Mouse (Mus musculus): ENCODE data around the gene Polr1c. TPM values are rescaled to one million over a fixed set of nuclear protein-coding genes. Genes with fewer than 3 reads are reported as not detected.

Polr1c gene
- polyA plus RNA-seq, 1 experiment = 125 TPM

DNA sequence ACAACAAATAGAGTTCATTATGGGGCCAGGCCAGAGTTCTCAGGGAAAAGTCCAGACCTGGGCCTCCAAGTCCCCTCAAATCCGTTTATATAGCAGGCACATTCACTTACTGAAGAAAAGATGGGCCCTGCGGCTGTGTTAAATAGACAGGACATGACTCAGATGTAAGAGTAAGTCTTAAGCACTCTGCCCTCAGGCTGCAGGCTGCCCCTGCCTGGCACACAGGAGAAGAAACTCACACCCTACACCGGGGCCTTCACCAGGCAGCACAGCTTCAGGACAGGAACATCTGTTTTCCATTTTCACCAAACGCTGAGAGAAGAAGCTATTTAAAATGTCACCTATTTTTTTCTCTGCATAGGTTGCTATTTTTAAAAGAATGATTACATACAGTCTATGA lies 29.7 kb upstream of the Polr1c start:
- TF ChIP-seq CTCF (IDR thresholded peaks at IDR 0.05; ENCODE audit: control insufficient read depth, insufficient read depth, insufficient read length) (no peak), MAX (IDR thresholded peaks at IDR 0.05) (peak; percentile 53)
- peak overlapping the region; percentile 62 for H3ac ChIP-seq (ENCODE audit: control insufficient read depth, insufficient read length, low read depth)
- H3K79me2 ChIP-seq (ENCODE audit: control insufficient read depth, insufficient read depth) = peaks cover 83% of the 10 kb centered on the region
- no peak overlapping the region for H3K4me3 ChIP-seq (ENCODE audit: insufficient read depth, poor library complexity, severe bottlenecking)
- peaks cover 66% of the 10 kb centered on the region for H3K79me3 ChIP-seq (ENCODE audit: low read depth)
- H3K27me3 ChIP-seq (ENCODE audit: control insufficient read depth, insufficient read depth, insufficient read length) = no peaks in the 10 kb centered on the region
- peaks cover 45% of the 10 kb centered on the region for H3K36me3 ChIP-seq (ENCODE audit: control insufficient read depth, insufficient read depth)

DNA sequence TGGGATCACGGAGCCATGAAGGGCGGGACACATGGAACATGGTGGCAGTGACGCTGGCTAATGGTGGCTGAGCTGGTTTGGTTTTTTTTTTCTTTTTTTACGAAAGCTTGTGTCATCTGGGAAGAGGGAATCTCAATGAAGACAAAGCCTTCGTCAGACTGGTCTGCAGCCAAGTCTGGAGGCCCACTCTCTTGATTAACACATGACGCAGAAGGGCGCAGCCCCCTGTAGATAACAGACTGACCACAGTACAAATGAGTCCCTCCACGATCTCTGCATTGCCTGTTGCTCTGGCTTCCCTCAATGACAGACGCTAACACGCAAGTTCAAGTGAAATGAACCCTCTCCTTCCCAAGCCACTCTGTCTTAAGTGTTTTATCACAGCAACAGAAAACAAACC lies 27.7 kb upstream of the Polr1c start:
- H3K27me3 ChIP-seq (ENCODE audit: control insufficient read depth, insufficient read depth, insufficient read length) = no peaks in the 10 kb centered on the region
- peaks cover 53% of the 10 kb centered on the region for H3K36me3 ChIP-seq (ENCODE audit: control insufficient read depth, insufficient read depth)
- H3ac ChIP-seq (ENCODE audit: control insufficient read depth, insufficient read length, low read depth) = no peak overlapping the region
- peaks cover 83% of the 10 kb centered on the region for H3K79me2 ChIP-seq (ENCODE audit: control insufficient read depth, insufficient read depth)
- peaks cover 65% of the 10 kb centered on the region for H3K79me3 ChIP-seq (ENCODE audit: low read depth)
- TF ChIP-seq FOSL1 (IDR thresholded peaks at IDR 0.05; ENCODE audit: insufficient read depth, low read length, poor library complexity, severe bottlenecking) (no peak), CEBPB (IDR thresholded peaks at IDR 0.05; ENCODE audit: low read depth) (no peak), MYOG (IDR thresholded peaks at IDR 0.05; ENCODE audit: control insufficient read depth, extremely low read depth, insufficient read length) (no peak), MYOD1 (IDR thresholded peaks at IDR 0.05; ENCODE audit: control insufficient read depth, insufficient read length, low read depth) (no peak), CTCF (IDR thresholded peaks at IDR 0.05; ENCODE audit: control insufficient read depth, insufficient read depth, insufficient read length) (no peak), MAX (IDR thresholded peaks at IDR 0.05) (no peak), USF1 (IDR thresholded peaks at IDR 0.05; ENCODE audit: low read depth) (peak; percentile 7)
- no peak overlapping the region for H3K4me3 ChIP-seq (ENCODE audit: insufficient read depth, poor library complexity, severe bottlenecking)

DNA sequence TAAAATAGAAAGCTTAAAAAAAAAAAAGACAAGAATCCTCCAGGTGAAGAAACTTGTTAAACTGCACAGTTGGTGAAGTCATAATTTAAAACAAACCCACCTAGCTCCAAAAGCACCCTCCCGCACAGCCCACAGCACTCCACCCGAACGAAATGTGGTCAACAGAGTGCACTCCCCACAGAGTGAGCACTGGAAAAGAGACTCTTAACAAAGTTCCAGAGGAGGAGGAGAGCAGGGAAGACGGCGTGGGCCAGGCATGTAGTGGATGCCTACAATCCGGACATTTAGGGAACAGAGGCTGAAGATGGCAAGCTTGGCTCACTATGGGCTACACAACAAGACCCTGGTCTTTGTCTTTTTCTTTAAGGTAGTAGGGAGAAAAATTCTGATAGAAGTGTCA lies 27.2 kb upstream of the Polr1c start:
- peaks cover 53% of the 10 kb centered on the region for H3K36me3 ChIP-seq (ENCODE audit: control insufficient read depth, insufficient read depth)
- no peak overlapping the region for H3K4me3 ChIP-seq (ENCODE audit: insufficient read depth, poor library complexity, severe bottlenecking)
- H3K27me3 ChIP-seq (ENCODE audit: control insufficient read depth, insufficient read depth, insufficient read length) = no peaks in the 10 kb centered on the region
- peaks cover 83% of the 10 kb centered on the region for H3K79me2 ChIP-seq (ENCODE audit: control insufficient read depth, insufficient read depth)
- H3ac ChIP-seq (ENCODE audit: control insufficient read depth, insufficient read length, low read depth) = peak overlapping the region; percentile 31
- TF ChIP-seq FOSL1 (IDR thresholded peaks at IDR 0.05; ENCODE audit: insufficient read depth, low read length, poor library complexity, severe bottlenecking) = no peak
- peaks cover 64% of the 10 kb centered on the region for H3K79me3 ChIP-seq (ENCODE audit: low read depth)

DNA sequence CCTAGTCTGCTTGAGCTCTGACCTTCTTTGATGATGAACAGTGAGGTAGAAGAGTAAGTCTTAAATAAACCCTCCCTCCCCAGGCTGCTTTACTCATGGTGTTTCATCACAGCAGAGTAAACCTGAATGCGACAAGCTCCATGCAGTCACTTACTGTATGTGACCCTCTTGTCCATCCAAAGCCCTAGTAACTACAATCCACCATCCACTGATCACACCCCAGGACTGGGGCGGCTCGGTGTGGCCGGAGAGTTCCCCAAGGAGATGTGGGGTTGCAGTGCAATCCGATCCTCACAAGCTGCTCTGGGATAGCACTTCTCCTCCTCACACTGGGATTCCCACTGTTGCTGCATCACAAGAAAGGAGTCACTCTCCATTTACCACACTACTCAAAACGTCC lies 26.6 kb upstream of the Polr1c start:
- H3K36me3 ChIP-seq (ENCODE audit: control insufficient read depth, insufficient read depth) = peaks cover 48% of the 10 kb centered on the region

DNA sequence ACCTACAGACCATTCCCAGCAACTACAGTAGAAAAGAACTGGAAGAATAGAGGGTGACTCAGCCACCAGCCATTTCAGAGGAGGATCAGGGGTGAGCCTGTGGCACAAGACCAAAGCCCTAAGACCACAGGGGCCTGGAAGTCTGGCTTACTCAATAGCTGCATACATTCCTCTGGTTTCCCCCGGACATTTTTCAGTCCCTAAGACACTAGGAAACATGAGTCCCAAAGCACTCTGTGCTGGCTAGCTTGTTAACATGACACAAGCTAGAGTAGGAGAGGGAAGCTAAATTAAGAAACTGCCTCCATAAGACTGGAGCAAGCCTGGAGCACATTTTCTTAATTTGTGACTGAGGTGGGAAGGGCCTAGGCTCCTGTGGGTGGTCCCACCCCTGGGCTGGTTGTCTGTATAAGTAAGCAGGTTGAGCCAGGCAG lies 26.0 kb upstream of the Polr1c start:
- Histone ChIP-seq H3K79me2 (ENCODE audit: control insufficient read depth, insufficient read depth) (peaks cover 83% of the 10 kb centered on the region), H3K27me3 (ENCODE audit: control insufficient read depth, insufficient read depth, insufficient read length) (no peaks in the 10 kb centered on the region), H3K79me3 (ENCODE audit: low read depth) (peaks cover 61% of the 10 kb centered on the region), H3K36me3 (ENCODE audit: control insufficient read depth, insufficient read depth) (peaks cover 45% of the 10 kb centered on the region), H3K4me3 (ENCODE audit: insufficient read depth, poor library complexity, severe bottlenecking) (no peak overlapping the region), H3ac (ENCODE audit: control insufficient read depth, insufficient read length, low read depth) (no peak overlapping the region)
- TF ChIP-seq CTCF (IDR thresholded peaks at IDR 0.05; ENCODE audit: control insufficient read depth, insufficient read depth, insufficient read length) (no peak), MYOG (IDR thresholded peaks at IDR 0.05; ENCODE audit: control insufficient read depth, extremely low read depth, insufficient read length) (no peak), MYOD1 (IDR thresholded peaks at IDR 0.05; ENCODE audit: control insufficient read depth, insufficient read length, low read depth) (no peak), MAX (IDR thresholded peaks at IDR 0.05) (peak; percentile 11), USF1 (IDR thresholded peaks at IDR 0.05; ENCODE audit: low read depth) (no peak), FOSL1 (IDR thresholded peaks at IDR 0.05; ENCODE audit: insufficient read depth, low read length, poor library complexity, severe bottlenecking) (peak; percentile 82), CEBPB (IDR thresholded peaks at IDR 0.05; ENCODE audit: low read depth) (peak; percentile 90)

More for the DNA sequence above, 26.6 kb upstream of the Polr1c start:
- peak overlapping the region; percentile 36 for H3ac ChIP-seq (ENCODE audit: control insufficient read depth, insufficient read length, low read depth)
- no peaks in the 10 kb centered on the region for H3K27me3 ChIP-seq (ENCODE audit: control insufficient read depth, insufficient read depth, insufficient read length)
- TF ChIP-seq MAX (IDR thresholded peaks at IDR 0.05) = no peak
- TF ChIP-seq CEBPB (IDR thresholded peaks at IDR 0.05; ENCODE audit: low read depth) = no peak
- TF ChIP-seq FOSL1 (IDR thresholded peaks at IDR 0.05; ENCODE audit: insufficient read depth, low read length, poor library complexity, severe bottlenecking) = no peak
- no peak for TF ChIP-seq MYOG (IDR thresholded peaks at IDR 0.05; ENCODE audit: control insufficient read depth, extremely low read depth, insufficient read length)
- no peak for TF ChIP-seq USF1 (IDR thresholded peaks at IDR 0.05; ENCODE audit: low read depth)
- no peak for TF ChIP-seq MYOD1 (IDR thresholded peaks at IDR 0.05; ENCODE audit: control insufficient read depth, insufficient read length, low read depth)
- TF ChIP-seq CTCF (IDR thresholded peaks at IDR 0.05; ENCODE audit: control insufficient read depth, insufficient read depth, insufficient read length) = no peak
- H3K79me3 ChIP-seq (ENCODE audit: low read depth) = peaks cover 61% of the 10 kb centered on the region
- H3K4me3 ChIP-seq (ENCODE audit: insufficient read depth, poor library complexity, severe bottlenecking) = no peak overlapping the region
- H3K79me2 ChIP-seq (ENCODE audit: control insufficient read depth, insufficient read depth) = peaks cover 83% of the 10 kb centered on the region

DNA sequence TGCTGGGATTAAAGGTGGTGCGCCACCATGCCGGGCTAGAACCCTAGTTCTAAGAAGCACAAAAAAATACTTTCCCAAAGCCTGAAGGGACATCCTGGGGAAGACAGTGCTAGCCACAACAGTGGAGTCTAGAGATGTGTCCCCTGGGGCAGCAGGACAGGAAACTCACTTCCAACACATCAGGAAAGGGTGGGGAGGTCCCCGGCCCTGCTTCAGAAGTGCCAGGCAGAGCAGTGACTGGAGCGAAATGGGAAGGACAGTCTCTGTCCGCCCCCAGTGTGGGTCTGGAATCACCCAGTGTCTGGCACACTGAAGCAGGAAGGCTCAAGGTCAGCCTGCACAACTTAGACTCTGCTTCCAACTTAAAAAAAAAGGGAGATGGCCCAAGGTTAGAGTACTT lies 24.8 kb upstream of the Polr1c start:
- Histone ChIP-seq H3ac (ENCODE audit: control insufficient read depth, insufficient read length, low read depth) (peak overlapping the region; percentile 5), H3K4me3 (ENCODE audit: insufficient read depth, poor library complexity, severe bottlenecking) (no peak overlapping the region), H3K79me3 (ENCODE audit: low read depth) (peaks cover 71% of the 10 kb centered on the region), H3K27me3 (ENCODE audit: control insufficient read depth, insufficient read depth, insufficient read length) (no peaks in the 10 kb centered on the region), H3K79me2 (ENCODE audit: control insufficient read depth, insufficient read depth) (peaks cover 85% of the 10 kb centered on the region), H3K36me3 (ENCODE audit: control insufficient read depth, insufficient read depth) (peaks cover 40% of the 10 kb centered on the region)
- no peak for TF ChIP-seq MYOG (IDR thresholded peaks at IDR 0.05; ENCODE audit: control insufficient read depth, extremely low read depth, insufficient read length)
- peak; percentile 19 for TF ChIP-seq MAX (IDR thresholded peaks at IDR 0.05)

All from C2C12 (cell line).